Mouse (Mus musculus) thymus, postnatal 0 days (tissue): ENCODE measurements around the gene Lao1. TPM values are rescaled to one million over a fixed set of nuclear protein-coding genes. Genes with fewer than 3 reads are reported as not detected.

Source experiments
- DNase-seq: peaks from one replicate; pipeline ENCODE4 v3.0.0-alpha.2; 2015; ENCODE audit warnings: low spot score
- polyA plus RNA-seq: library from polyadenylated mRNA; unstranded; fragments of >200 nt; fragmentation: Nextera tagmentation; extraction: Ambion mirVana; gene quantifications from 2 replicates; pipeline ENCODE4 v1.2.1, GENCODE M21; 2015

Lao1 gene
- polyA plus RNA-seq, 1 experiment from 2014 or later = 0.05 TPM

GRCm38 (mm10) chr4:119014997-119015396 is 53.6 kb downstream of the Lao1 start:
- no peak for DNase-seq

GRCm38 (mm10) chr4:119015557-119015956 is 54.2 kb downstream of the Lao1 start:
- DNase-seq = no peak

GRCm38 (mm10) chr4:119017078-119017477 is 55.7 kb downstream of the Lao1 start:
- DNase-seq = no peak

Other genes starting within 250 kb of the Lao1 start
- gene Olfr1340, start 241.4 kb upstream of the Lao1 start, polyA plus RNA-seq = not detected in 2 replicates
- not detected in 2 replicates for gene Olfr1339, start 229.4 kb upstream of the Lao1 start, polyA plus RNA-seq
- not detected in 2 replicates for gene Olfr1338, start 202.8 kb upstream of the Lao1 start, polyA plus RNA-seq
- gene Olfr1337, start 179.0 kb upstream of the Lao1 start, polyA plus RNA-seq = not detected in 2 replicates
- not detected in 2 replicates for gene Olfr1335, start 151.6 kb upstream of the Lao1 start, polyA plus RNA-seq
- not detected in 2 replicates for gene Olfr1333, start 125.3 kb upstream of the Lao1 start, polyA plus RNA-seq
- gene Olfr1331, start 96.9 kb upstream of the Lao1 start, polyA plus RNA-seq = not detected in 2 replicates
- gene Olfr1330, start 73.0 kb upstream of the Lao1 start, polyA plus RNA-seq = 0.05 TPM in 1 of 2 replicates, not detected in the other
- gene Olfr1329, start 44.1 kb upstream of the Lao1 start, polyA plus RNA-seq = not detected in 2 replicates
- not detected in 2 replicates for gene Olfr1328, start 23.0 kb upstream of the Lao1 start, polyA plus RNA-seq
- 19.9 and 21.4 TPM in 2 replicates for gene Slc2a1, start 147.1 kb downstream of the Lao1 start, polyA plus RNA-seq
- 3.6 and 7.2 TPM in 2 replicates for gene Zfp691, start 212.6 kb downstream of the Lao1 start, polyA plus RNA-seq
- gene Ermap, start 228.4 kb downstream of the Lao1 start, polyA plus RNA-seq = 0.31 and 0.66 TPM in 2 replicates
- gene Svbp, start 233.7 kb downstream of the Lao1 start, polyA plus RNA-seq = 136 TPM in 2 replicates